Mouse (Mus musculus): ENCODE data around the gene Rabggta.

Gene Rabggta

DNA sequence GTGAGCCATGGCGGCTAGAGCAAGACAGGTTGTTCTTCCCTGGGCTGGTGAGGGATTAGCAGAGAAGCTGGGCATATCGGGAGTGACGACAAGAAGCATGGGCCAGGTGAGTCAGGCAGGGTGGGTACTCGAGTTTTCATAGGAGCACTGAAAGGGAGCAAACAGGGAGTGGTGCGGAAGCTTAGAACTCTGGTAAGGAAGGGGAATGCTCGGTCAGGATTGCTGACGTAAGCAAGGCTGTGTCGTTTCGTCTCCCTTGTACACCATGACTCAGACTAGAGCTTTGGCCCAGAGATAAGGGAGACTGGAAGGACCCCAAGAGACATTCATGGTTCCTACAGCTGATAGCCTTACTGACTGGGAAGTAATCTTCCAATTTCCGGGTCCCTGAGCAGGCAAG, 11.8 kb upstream of the Rabggta start:
- DNase-seq (ENCODE audit: low read depth, low spot score): no peak

DNA sequence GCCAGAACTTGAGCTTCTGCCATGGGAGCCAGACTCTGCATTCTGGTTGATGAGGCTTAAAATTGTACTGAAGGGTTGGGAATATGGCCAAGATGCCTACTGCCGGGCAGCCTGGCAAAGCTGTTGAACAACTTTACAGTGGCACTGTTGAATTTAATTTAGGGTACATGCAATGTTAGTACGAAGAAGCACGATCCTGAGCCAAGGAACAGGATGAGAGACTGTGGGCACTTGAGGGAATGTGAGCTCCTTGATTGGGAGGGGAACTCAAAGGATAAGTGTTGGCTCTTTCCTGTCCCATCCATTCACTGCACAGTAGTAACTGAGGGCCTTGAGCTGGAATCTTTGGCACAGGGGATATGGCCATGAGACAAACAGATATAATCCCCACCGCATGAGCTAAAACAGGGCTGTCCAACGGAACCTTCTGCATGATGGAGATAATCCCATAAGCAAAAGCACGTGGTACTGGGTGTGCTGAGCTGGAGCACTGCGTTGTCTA, 8.5 kb upstream of the Rabggta start:
- DNase-seq (ENCODE audit: low read depth, low spot score): no peak

DNA sequence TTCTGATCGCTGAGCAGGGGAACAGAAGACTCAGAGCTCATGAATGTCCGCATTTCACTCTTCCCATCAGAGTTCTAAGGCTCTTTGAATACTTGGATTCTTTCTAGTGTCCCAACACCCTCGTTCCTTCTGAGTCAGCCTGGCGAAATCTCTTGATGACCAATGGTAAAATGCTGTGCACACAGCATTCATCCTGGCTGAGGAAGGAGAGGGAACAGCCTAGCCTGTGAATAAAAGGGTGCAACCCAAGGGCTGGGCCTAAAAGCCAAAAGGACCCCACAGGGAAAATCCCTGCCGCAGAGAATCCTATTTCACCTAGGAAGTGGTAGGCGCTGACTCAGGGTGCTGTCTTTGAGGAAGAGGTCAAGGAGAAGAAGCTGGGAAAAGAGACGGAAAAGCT, 8.1 kb upstream of the Rabggta start:
- no peak for DNase-seq (ENCODE audit: low read depth, low spot score)

DNA sequence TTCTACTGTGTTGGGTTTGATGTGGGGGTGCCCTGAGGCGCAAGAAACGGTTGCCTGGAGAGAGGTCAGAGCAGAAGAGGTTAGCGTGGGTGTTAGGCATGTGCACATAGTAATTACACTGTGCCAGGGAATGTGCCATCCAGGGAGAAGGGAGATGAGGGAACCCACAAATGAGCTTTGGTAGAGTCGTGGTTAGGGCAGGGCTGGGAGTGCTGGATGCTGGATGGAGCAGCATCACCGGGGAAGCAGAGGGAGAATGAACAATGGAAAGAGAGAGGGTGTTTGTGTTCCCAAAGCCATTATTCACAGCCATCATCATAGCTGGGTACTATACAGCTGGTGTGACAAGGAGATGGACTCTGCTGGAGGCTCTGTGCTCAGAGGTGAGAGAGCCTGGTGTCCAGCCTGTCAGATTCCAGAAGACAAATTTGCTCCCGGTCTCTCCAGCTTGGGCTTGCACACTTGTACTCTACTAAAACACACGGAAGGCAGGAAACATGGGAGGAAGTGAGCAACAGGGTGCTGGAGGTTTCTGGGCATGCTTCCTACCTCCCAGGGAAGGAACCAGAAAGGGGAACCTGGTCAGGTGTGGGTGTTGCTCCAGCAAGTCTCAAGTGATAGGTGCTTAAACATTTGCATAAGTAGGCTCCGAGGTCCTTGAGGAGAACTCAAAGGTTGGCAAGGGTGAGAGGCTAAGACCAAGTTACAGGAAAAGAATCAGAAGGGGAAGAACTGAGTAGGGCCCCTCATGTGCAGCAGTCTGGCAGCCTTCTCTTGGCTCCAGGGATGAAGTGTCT, 6.0 kb upstream of the Rabggta start:
- DNase-seq (ENCODE audit: low read depth, low spot score): no peak

DNA sequence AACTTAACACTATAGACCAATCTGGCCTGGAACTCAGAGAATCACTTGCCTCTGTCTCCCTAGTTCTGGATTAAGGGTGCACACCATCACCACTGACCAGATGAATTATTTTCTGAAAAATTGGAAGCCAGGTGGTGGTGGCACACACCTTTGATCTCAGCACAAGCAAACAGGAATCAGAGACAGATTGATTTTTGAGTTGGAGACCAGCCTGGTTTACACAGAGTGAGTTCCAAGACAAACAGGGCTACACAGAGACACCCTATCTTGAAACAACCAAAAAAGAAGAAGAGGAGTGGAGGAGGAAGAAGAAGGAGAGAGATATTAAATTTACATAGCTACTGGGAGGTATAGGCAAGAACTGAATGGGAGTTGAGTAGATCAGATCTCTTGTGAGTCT, 4.2 kb upstream of the Rabggta start:
- DNase-seq (ENCODE audit: low read depth, low spot score): no peak

DNA sequence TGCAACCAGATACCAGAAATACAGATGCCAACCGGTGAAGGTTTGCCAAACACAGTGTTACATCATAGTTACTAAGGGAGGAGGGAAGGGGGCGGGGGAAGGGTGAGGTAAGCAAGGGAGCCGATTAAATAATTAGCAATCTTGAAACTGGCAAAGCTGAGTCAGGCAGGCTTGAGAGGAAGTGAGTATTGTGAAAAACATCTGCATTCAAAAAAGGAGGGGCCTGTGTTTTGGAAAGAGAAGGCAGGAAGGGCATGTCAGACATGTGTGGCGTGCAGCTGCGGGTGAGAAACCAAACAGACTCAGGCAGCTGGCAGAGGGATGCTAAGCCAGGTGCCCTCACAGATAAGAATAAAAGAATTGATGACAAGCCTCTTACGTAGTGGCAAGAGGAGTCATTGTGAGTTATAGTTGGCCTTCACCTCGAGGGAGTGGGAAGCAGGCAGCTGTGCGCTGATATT, 2.4 kb upstream of the Rabggta start:
- DNase-seq (ENCODE audit: low read depth, low spot score): no peak

DNA sequence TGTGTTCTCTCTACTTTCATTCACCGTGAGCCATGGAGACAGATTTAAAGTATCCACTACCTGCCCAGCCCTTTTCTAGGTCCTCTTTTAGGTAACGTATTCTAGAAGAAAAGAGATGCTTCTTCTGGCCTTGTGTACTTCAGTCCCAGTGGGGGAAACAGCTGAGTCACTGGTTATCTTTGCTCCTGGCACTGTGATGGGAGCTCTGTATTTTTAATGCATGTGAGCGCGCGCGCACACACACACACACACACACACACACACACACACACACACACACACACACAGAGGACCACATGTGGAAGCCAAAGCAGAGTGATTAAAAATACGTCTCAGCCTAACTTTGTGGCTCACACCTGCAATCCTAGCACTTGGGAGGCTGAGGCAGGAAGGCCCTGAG, 1.4 kb upstream of the Rabggta start:
- DNase-seq (ENCODE audit: low read depth, low spot score): no peak

DNA sequence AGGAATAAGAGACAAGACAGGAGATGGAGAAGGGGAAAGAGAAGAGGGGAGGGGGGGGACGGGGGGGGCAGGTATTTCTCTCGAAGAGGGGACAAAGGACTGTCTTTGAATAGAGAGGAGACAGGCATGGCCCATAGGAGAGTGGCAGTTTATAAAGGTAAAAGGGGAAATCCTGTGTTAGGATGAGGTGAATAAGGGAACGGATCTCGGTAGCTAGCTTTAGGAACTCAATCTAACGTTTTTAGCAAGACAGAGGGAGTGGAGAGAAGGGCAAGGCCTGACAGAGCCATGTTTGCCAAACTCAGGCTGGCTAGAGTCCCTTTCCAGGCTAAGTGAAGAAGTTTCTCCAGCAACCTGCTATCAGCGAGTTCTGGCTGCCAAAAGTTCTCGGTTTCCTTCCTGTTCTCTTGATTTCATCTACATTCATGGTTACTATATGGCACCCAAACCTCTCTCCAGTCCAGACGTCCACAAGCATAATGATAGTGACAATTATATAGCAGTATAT, 429 bp upstream of the Rabggta start:
- DNase-seq (ENCODE audit: low read depth, low spot score): no peak

DNA sequence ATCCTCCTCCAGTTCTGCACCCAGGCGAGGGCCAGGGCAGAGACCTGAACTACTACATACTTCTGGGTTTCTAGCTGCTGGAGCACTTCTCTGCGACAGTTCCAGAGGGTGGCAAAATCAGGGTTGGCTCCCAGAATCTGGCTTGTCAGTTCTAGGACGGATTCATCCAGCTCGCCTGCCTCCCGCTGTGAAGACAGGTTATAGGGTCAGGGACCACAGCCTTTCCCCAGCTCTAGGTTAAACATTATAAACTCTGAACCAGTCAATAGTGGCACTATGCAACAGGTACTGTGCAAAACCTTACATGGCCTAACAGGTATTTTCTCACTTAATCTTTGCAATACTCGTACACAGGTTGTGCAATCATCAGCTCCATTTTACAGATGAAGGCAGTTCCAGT, 987 bp downstream of the Rabggta start:
- DNase-seq (ENCODE audit: low read depth, low spot score): no peak

DNA sequence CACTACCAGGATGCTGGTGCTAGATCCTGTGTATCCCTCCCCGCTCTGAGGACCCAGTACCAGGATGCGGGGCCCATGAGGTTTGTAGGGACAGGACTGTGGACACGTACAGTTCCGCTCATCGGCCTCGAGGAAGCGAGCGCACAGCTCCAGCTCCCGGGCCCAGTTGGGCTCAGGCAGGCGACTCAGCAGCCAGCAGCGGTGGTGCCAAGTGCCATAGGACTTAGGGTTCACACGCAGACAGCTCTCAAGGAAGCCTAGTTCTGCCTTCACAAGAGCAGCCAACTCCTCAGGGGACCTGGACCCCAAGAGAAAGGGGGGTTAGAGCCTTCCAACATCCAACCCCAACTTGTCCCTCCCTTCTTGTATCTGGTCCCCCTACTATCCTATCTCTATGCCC, 1.4 kb downstream of the Rabggta start:
- no peak for DNase-seq (ENCODE audit: low read depth, low spot score)

DNA sequence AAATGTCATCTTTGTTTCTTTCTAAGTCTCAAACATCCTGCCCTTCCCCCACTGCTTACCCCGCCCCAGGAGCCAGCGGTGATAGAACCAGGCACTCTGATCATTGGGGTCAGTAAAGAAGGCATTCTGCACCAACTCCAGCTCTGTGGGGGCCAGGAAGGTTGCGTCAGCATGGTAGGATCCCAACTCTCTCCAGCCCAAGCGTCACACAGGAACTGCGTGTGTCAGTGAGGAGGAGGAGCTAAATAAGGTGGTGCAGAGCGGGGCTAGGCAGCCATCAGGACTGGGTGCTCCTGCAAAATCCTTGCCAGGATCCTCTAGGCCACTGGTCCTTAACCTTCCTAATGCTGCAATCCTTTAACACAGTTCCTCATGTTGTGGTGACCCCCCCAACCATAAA, 2.3 kb downstream of the Rabggta start:
- no peak for DNase-seq (ENCODE audit: low read depth, low spot score)

DNA sequence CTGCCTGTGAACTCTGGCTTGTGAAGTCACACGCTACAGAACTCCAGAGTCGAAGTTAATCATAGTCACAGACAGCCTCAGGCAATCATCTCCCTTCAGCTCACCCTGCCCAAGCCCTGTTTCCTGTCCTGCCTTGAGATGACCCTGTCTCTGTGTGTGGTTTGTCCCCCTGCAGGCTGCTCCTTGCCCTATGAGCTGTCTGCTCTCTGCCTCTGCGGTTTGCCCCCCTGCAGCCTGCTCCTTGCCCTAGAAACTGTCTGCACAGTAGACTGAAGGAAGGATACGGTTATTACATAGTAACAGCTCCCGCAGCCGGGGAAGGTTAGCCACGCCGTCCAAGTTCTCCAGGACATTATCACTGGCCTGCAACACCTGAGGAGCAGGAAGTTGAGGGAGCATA, 5.2 kb downstream of the Rabggta start:
- DNase-seq (ENCODE audit: low read depth, low spot score): no peak

DNA sequence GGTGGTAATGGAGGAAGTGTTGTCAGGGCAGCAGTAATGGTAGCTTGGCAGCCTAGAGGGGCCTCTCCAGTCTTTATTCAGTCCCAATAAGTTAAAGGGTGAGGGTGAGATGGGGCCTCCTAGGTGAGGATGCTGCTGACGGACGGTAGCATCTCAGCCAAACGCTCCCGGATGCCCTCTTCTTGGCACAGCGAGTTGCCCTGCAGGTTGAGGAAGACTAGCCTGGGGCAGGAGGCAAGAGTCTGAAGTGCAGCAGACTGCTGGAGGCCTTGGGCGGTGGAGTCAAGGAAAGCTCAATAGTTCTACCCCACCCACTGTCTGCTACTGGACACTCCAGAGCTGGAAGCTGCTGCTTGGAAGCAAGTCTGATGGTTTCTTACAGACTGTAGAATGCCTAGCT, 5.8 kb downstream of the Rabggta start:
- no peak for DNase-seq (ENCODE audit: low read depth, low spot score)

DNA sequence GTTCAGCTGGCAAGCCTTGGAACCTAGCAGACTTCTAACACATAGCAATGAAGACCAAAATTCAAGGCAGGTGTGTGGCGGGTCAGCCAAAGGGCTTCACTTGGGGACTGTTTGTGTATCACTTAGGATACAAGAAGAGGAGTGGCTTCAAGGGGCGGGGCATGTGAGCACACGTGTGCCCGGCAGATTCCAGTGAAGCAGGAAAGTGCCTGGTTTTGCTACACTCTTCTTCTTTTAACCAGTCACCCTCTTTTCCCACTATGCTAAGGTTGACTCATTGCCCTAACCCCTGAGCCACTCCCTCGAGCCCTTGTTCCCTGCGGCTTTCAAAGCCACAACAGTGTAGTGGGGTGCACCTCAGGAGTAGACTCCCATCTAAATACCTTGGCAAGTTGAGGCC, 7.2 kb downstream of the Rabggta start:
- DNase-seq (ENCODE audit: low read depth, low spot score): no peak

DNA sequence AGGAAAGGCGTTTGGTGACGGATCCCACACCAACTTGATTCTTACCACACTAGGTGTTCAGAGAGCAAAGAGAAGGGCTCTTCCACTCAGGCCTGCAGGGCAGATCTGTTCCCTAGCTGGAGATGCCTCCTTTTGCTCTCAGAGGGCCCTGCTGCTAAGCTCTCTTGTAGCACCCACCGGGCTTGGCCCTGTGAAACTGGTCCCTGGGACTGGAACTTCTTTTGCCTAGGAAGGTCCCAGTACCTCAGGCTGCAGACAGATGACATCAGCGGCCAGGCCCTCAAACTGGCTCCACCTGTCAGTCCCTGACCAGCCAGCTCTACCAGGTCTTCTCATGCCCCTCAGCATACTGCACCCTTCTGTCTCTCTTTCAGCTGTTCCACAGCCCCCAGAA, 8.3 kb downstream of the Rabggta start, which contains the start of gene Tgm1:
Gene Tgm1 (minus strand): TSS at position 198 of the 394 bp plus-strand sequence.
- no peak for DNase-seq (ENCODE audit: low read depth, low spot score)

DNA sequence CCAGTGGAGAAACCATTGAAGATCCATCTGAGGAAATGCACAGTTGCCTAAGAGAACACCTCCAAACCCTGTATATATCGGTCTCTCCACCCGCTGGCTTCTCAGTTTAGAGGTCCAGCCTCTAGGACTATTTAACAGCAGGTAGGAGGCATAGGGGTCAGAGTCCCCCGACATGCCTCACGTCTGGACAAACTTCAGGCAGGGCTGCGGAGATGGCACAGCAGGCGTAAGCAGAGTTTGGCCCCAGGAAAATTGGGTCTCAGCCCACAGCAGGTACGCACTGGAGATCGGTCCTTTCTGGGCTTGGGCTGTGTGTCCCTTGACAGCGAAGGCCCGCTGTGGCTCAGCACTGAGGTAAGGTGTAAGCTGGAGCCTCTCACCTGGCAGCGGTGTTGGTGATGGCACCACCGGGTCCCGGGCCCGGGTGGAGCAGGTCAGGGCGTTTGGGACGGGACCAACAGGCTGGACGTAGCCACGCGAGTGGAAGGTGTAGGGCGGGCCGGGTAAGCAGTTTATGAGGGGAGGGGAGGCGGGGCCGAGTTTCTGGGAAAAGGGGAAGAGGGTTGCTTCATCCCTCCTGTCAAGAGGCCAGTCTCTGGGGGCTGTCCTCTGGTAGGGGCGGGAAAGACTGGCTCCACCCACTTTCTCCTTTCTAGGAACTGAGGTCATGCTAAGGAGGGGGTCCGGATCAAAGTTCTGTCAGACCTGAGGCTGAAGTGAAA, 8.9 kb downstream of the Rabggta start:
- DNase-seq (ENCODE audit: low read depth, low spot score): peak; percentile 66

DNA sequence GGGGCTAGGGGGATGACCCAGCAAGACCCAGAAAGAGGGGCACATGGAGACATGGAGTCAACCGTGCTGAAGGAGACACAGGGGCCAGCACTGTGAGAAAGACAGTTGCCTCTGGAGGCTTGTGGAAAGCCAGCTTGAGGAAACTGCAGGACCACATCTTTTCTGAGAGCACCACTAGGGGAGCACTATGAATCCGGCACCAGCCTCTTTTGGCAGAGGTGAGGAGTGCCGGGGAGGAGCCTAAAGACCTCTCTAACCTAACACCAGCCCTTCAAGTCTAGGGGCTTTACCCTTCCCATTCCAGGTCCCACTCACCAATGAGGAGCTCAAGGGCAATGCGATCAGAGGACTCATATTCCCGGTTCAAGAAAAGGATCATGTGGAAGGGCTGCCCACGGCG, 10.3 kb downstream of the Rabggta start:
- DNase-seq (ENCODE audit: low read depth, low spot score): peak; percentile 75

DNA sequence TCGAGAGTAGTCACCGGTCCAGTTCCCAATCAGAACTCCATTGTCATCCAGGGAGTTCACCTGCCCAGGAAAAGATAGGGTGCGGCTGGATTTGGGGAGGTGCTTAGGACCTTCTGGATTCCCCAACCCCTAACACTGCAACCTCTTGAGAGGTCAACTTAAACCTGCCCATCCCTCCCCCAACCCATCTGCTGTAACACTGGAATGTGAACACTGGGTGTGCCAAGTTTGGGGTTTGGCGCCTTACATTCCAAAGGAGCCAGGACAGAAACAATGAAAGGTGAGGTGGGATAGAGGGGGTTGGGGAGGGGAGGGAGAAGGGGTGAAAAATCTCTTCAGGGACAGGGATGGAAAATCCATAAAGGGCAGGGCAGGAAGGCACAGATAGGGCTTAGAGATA, 12.6 kb downstream of the Rabggta start:
- peak; percentile 97 for DNase-seq (ENCODE audit: low read depth, low spot score)

DNA sequence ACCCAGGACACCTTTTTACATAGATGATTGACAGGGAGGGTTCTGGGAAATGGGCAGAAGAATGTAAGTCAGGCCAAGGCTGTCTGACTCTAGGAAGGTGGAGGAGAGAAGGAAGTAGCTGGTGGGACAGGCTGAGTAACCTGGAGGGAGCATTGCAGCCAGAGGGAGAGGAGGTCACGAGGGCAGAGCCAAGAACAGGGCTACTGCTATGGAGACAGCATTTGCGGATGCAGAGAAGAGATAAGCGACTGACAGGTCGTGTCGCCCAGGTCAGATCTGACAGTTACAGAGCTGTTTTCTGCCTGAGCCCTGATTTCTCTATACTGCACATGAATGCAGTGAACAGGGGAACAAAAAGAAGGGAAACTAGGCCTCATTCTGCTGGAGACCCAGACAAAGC, 14.7 kb downstream of the Rabggta start:
- DNase-seq (ENCODE audit: low read depth, low spot score): no peak

DNA sequence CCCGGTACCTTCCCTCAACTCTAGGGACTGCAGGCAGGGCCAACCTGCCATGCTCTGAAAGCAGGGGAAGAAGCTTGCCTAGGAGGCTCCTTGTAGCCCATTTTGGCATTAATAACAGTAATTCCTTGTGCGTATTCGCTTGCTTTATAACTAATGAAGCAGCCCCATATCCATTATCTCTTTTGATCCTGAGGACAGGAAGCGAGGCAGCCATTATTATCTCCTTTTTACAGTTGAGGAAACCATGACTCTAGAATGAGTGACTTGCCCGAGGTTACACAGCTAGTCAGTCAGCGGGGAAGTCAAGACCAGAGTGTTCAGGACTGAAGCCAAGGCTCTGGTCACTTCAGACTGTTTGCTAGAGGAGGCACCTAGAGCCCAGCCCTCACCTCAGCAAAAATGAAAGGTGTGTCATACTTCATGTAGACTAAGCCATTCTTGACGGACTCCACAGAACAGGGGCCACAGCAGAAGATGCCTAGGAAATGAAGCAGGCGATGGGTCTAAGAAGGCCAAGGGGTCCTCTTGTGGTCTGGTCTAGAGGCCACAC, 15.9 kb downstream of the Rabggta start:
- DNase-seq (ENCODE audit: low read depth, low spot score): no peak

DNA sequence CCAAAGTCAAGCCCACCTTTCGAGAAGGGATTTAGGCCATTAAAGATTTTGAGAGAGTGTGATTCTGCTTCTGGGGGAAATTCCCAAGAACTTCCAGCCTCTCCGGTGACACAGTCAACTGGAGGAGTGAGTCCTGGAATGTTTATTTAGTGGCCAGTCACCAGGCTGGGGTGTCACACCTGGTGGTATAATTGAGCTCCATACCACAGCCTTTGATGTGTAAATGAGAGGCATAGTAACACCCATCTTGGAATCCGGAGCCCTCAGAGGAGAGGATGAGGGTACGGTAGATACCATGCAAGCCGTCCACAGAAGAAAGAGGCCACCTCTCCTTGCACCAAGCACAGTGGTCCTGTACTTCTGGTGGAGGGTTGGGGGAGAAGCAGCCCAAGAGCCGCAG, 19.3 kb downstream of the Rabggta start:
- peak; percentile 71 for DNase-seq (ENCODE audit: low read depth, low spot score)

DNA sequence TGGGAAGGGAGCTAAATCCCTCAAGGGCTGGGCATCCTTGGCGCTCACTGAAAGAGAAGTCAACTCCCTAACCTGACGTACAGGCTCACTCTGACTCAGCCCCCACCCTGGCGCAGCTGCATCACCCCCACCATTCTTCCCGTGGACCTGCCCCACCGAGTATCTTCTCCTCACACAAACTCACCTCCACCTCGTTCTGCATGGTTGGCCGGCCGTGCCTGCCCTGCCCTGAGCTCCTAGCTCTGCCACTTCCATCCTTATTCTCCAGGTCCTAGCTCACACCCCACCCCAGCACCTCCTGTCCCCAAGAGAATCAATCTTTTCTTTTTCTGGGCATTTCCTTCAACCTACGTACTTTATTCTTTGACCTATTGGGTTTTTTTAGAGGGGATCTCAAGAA, 20.9 kb downstream of the Rabggta start:
- no peak for DNase-seq (ENCODE audit: low read depth, low spot score)

All from ES-CJ7 (cell line).